Mouse (Mus musculus) ES-CJ7 (cell line): ENCODE data around the gene U90926.

ENCODE experiments used
- DNase-seq: peaks from one replicate; pipeline ENCODE4 v3.0.0; 2011; ENCODE audit warnings: low read depth, low spot score

Gene U90926

GRCm38 (mm10) chr5:92215308-92215707, at the start of gene U90926:
U90926 (minus strand) TSS chr5:92215408.
- no peak for DNase-seq

GRCm38 (mm10) chr5:92263761-92264359, 48.7 kb upstream of the U90926 start:
- DNase-seq: no peak

- DNase-seq: no peak
These were observed 47.4 kb upstream of the U90926 start for GRCm38 (mm10) chr5:92262646-92263045.

GRCm38 (mm10) chr5:92256218-92256617, 41.0 kb upstream of the U90926 start, which contains the start of gene Ppef2:
Ppef2 (minus strand) TSS chr5:92256278.
- DNase-seq: no peak

GRCm38 (mm10) chr5:92254476-92254875, 39.3 kb upstream of the U90926 start:
- DNase-seq: no peak

- DNase-seq: peak; percentile 79
These were observed 37.7 kb upstream of the U90926 start for GRCm38 (mm10) chr5:92252797-92253343.

- peak; percentile 46 for DNase-seq
These were observed 36.8 kb upstream of the U90926 start for GRCm38 (mm10) chr5:92252031-92252430.

GRCm38 (mm10) chr5:92248614-92249013, 33.4 kb upstream of the U90926 start:
- peak; percentile 29 for DNase-seq

- no peak for DNase-seq
These were observed 30.3 kb upstream of the U90926 start for GRCm38 (mm10) chr5:92245483-92245882.

GRCm38 (mm10) chr5:92244900-92245299, 29.7 kb upstream of the U90926 start:
- no peak for DNase-seq

GRCm38 (mm10) chr5:92240769-92241168, 25.6 kb upstream of the U90926 start:
- DNase-seq: no peak

GRCm38 (mm10) chr5:92239333-92240232, 24.4 kb upstream of the U90926 start:
- peak; percentile 86 for DNase-seq

GRCm38 (mm10) chr5:92234939-92235557, 19.8 kb upstream of the U90926 start:
- peak; percentile 9 for DNase-seq

- no peak for DNase-seq
These were observed 18.2 kb upstream of the U90926 start for GRCm38 (mm10) chr5:92233366-92233765.

- no peak for DNase-seq
These were observed 16.6 kb upstream of the U90926 start for GRCm38 (mm10) chr5:92231836-92232235.

GRCm38 (mm10) chr5:92230306-92230705, 15.1 kb upstream of the U90926 start:
- DNase-seq: peak; percentile 9

- no peak for DNase-seq
These were observed 14.3 kb upstream of the U90926 start for GRCm38 (mm10) chr5:92229514-92229913.

- peak; percentile 62 for DNase-seq
These were observed 13.6 kb upstream of the U90926 start for GRCm38 (mm10) chr5:92228776-92229175.

- no peak for DNase-seq
These were observed 12.6 kb upstream of the U90926 start for GRCm38 (mm10) chr5:92227782-92228181.

GRCm38 (mm10) chr5:92220287-92220902, 5.2 kb upstream of the U90926 start:
- no peak for DNase-seq

GRCm38 (mm10) chr5:92219826-92220225, 4.6 kb upstream of the U90926 start:
- no peak for DNase-seq
